Mouse (Mus musculus) layer of hippocampus, adult 8-10 months (tissue): ENCODE data around the gene Gm21292. TPM values are rescaled to one million over a fixed set of nuclear protein-coding genes. Genes with fewer than 3 reads are reported as not detected.
"Not testable (repeated sequence)": the region's sequence is repeated elsewhere in the genome, so short reads cannot be mapped to it uniquely, and the experiment has no call there.

Experiments used
- DNase-seq, 2 experiments: peaks; one replicate each; pipeline ENCODE4 v3.0.0; 2022; ENCODE audit warnings: low spot score in 2 of 2
- total RNA-seq, 4 experiments: library from RNA; stranded (reverse); gene quantifications; 2 replicates each; pipeline ENCODE4 v1.2.4; 2022

Gene Gm21292
- not detected for total RNA-seq

DNA sequence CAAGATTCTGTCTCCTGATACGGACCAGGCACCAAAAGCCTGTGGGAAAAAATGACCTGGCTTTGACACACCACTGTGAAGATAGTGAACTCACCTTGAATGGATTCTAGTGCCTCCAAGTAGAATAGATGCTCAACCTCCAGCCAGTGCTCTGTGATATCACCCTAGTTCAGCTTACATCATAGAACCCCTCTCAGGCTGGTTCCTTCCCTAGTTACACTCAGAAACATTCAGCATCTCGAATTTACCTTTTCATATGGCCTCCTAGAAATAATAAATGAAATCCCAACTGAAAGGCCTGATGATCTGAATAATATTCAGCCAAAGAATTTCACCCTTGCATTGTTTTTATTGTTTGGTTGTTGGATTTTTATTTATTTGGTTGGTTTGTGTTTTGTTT lies at the start of gene Gm21292:
Gene Gm21292, minus strand, starts transcription at position 101 of the 400 bp plus-strand sequence.
- DNase-seq = not testable (repeated sequence)

Other genes starting within 250 kb of the Gm21292 start
- gene Gm21721, start 68.3 kb upstream of the Gm21292 start, total RNA-seq = not detected
- gene Gm21812, start 213.3 kb upstream of the Gm21292 start, total RNA-seq = not detected